Comparison of ENCODE assay signal across 8 mouse cellular contexts in genomic region chr8:104028626-104029025, GRCm38 (mm10).
DNase-seq lines count a peak whose midpoint lies in the region; ATAC-seq and TF ChIP-seq lines count a peak whose summit lies in the region.

No protein-coding gene starts in this region.

- peak; percentile 100 for TF ChIP-seq CTCF in intestine, postnatal 0 days (IDR thresholded peaks at IDR 0.05; ENCODE audit: low read depth)

- 2% methylated on average over 22 of the region's 22 CpGs for WGBS in embryonic facial prominence, embryonic 11.5 days
- 4% methylated on average over 22 of the region's 22 CpGs for WGBS in intestine, postnatal 0 days
- WGBS in midbrain, embryonic 12.5 days, result 2% methylated on average over 22 of the region's 22 CpGs

- no peaks in the 10 kb centered on the region for H3K36me3 ChIP-seq in embryonic facial prominence, embryonic 11.5 days (replicated peaks; ENCODE audit: control insufficient read depth, insufficient read depth, low read depth, low read length)
- H3K36me3 ChIP-seq in intestine, postnatal 0 days (ENCODE audit: control insufficient read depth, insufficient read depth), result no peaks in the 10 kb centered on the region; the same call in 1 of the 2 replicates
- no peaks in the 10 kb centered on the region for H3K36me3 ChIP-seq in midbrain, embryonic 12.5 days

- 0 out of 2 replicates have a peak overlapping the region, but pooled peaks have one; percentile 22 for H3K9ac ChIP-seq in embryonic facial prominence, embryonic 11.5 days (replicated peaks; ENCODE audit: low read length)
- H3K9ac ChIP-seq in intestine, postnatal 0 days (ENCODE audit: low read depth, low read length), result no peak overlapping the region
- no peak overlapping the region for H3K9ac ChIP-seq in midbrain, embryonic 12.5 days (replicated peaks)

- intact Hi-C loops in left cerebral cortex, postnatal 4 days (cut with DNase I), result loop anchor here (5.0 to 10.0 kb wide), 3 partner anchors 286 to 684 kb away; no protein-coding TSS in a partner anchor

- ATAC-seq in embryonic facial prominence, embryonic 11.5 days (replicated peaks; ENCODE audit: insufficient number of reproducible peaks, low FRiP score, low TSS enrichment, low read depth), result peak; percentile 90
- ATAC-seq in intestine, postnatal 0 days, result peak; percentile 68
- peak; percentile 89 for ATAC-seq in midbrain, embryonic 12.5 days (ENCODE audit: low FRiP score, low read depth)
- no peak for ATAC-seq in erythroid progenitor cell, adult 5-6 weeks (replicated peaks; ENCODE audit: low FRiP score, poor library complexity, severe bottlenecking)

- H3K4me1 ChIP-seq in embryonic facial prominence, embryonic 11.5 days (ENCODE audit: control insufficient read depth, insufficient read depth, low read length), result no peaks in the 10 kb centered on the region
- no peaks in the 10 kb centered on the region for H3K4me1 ChIP-seq in intestine, postnatal 0 days (replicated peaks; ENCODE audit: control insufficient read depth, insufficient read depth, low read length)
- H3K4me1 ChIP-seq in midbrain, embryonic 12.5 days, result no peaks in the 10 kb centered on the region

- H3K4me2 ChIP-seq in embryonic facial prominence, embryonic 11.5 days (ENCODE audit: low read depth, low read length), result peak overlapping the region; percentile 16; the same call in 1 of the 2 replicates
- H3K4me2 ChIP-seq in intestine, postnatal 0 days (replicated peaks; ENCODE audit: low read depth), result peak overlapping the region; percentile 54
- H3K4me2 ChIP-seq in midbrain, embryonic 12.5 days (replicated peaks), result peak overlapping the region; percentile 37

- no peak overlapping the region for H3K4me3 ChIP-seq in embryonic facial prominence, embryonic 11.5 days (ENCODE audit: low read depth, low read length)
- H3K4me3 ChIP-seq in intestine, postnatal 0 days (ENCODE audit: low read depth, low read length), result no peak overlapping the region
- H3K4me3 ChIP-seq in midbrain, embryonic 12.5 days, result 0 out of 2 replicates have a peak overlapping the region, but pooled peaks have one; percentile 0

- no peaks in the 10 kb centered on the region for H3K9me3 ChIP-seq in embryonic facial prominence, embryonic 11.5 days (replicated peaks; ENCODE audit: control insufficient read depth, low read length)
- H3K9me3 ChIP-seq in intestine, postnatal 0 days (ENCODE audit: control insufficient read depth), result peaks cover 3% of the 10 kb centered on the region; the same call in 1 of the 2 replicates
- H3K9me3 ChIP-seq in midbrain, embryonic 12.5 days, result no peaks in the 10 kb centered on the region

- no peaks in the 10 kb centered on the region for H3K27me3 ChIP-seq in embryonic facial prominence, embryonic 11.5 days (ENCODE audit: control insufficient read depth, insufficient read depth, low read length)
- 0 out of 2 replicates have a peak, but pooled peaks cover 3% of the 10 kb centered on the region for H3K27me3 ChIP-seq in intestine, postnatal 0 days (replicated peaks; ENCODE audit: control insufficient read depth, insufficient read depth, low read length)
- H3K27me3 ChIP-seq in midbrain, embryonic 12.5 days, result peaks cover 16% of the 10 kb centered on the region; the same call in 1 of the 2 replicates

- peak; percentile 90 to 93 for DNase-seq in adrenal gland, postnatal 36 days
- DNase-seq in embryonic facial prominence, embryonic 11.5 days (ENCODE audit: low spot score), result peak; percentile 95
- peak; percentile 74 to 81 for DNase-seq in heart, adult 18-20 months
- DNase-seq in left cerebral cortex, postnatal 4 days, result peak; percentile 89
- peak; percentile 5 for DNase-seq in spleen, adult 12 weeks (ENCODE audit: low spot score)

- 0 out of 2 replicates have a peak overlapping the region, but pooled peaks have one; percentile 36 for H3K27ac ChIP-seq in embryonic facial prominence, embryonic 11.5 days (replicated peaks; ENCODE audit: low read depth, low read length)
- no peak overlapping the region for H3K27ac ChIP-seq in intestine, postnatal 0 days (ENCODE audit: low read depth, low read length)
- no peak overlapping the region for H3K27ac ChIP-seq in midbrain, embryonic 12.5 days (replicated peaks)

Comparison
In these comparisons a context has a peak if more than half of its experiments do, and no peak if none do; other contexts are left out.
1. DNase-seq: peak in every context shown above with its lines; median percentile 95 in embryonic facial prominence, embryonic 11.5 days; 92 in adrenal gland, postnatal 36 days; 89 in left cerebral cortex, postnatal 4 days; 78 in heart, adult 18-20 months; 5 in spleen, adult 12 weeks.